Mouse (Mus musculus) brain, embryonic 14.5 days (tissue): Measurements from ENCODE around the gene Ndufv2.

ENCODE experiments used
- CTCF ChIP-seq: fragments of 200-500 bp; IDR thresholded peaks from 2 replicates; pipeline ENCODE4 v1.5.1; 2012; ENCODE audit warnings: inconsistent platforms, mild to moderate bottlenecking, moderate library complexity, borderline replicate concordance; ENCODE audit not compliant: insufficient read depth, insufficient read length; ENCODE audit errors: extremely low read depth
- POLR2A ChIP-seq: fragments of 200-500 bp; IDR thresholded peaks from 2 replicates; pipeline ENCODE4 v1.6.1; 2012; ENCODE audit warnings: mild to moderate bottlenecking, inconsistent platforms, borderline replicate concordance; ENCODE audit not compliant: poor library complexity, insufficient read depth, insufficient read length, severe bottlenecking; ENCODE audit errors: extremely low read depth

- TF ChIP-seq POLR2A (peak; percentile 58; the same call in 1 of the 2 replicates), CTCF (no peak)
These were observed 10.1 kb upstream of the Ndufv2 start, which contains the start of gene Washc1 for GRCm38 (mm10) chr17:66111402-66111959.
